ENCODE assay signal across 7 mouse cellular contexts in genomic region chr2:75964512-75964911, GRCm38 (mm10). TPM values are rescaled to one million over a fixed set of nuclear protein-coding genes. Genes with fewer than 3 reads are reported as not detected.
DNase-seq lines count a peak whose midpoint lies in the region; ATAC-seq and TF ChIP-seq lines count a peak whose summit lies in the region.

No protein-coding gene starts in this region.

- H3K36me3 ChIP-seq in forebrain, postnatal 0 days (ENCODE audit: insufficient read depth), result no peaks in the 10 kb centered on the region
- no peaks in the 10 kb centered on the region for H3K36me3 ChIP-seq in hindbrain, embryonic 10.5 days

- H3K4me1 ChIP-seq in cerebellum, adult 2 months (ENCODE audit: control insufficient read depth, insufficient read depth, low read length), result peaks cover under 1% of the 10 kb centered on the region; the same call in 1 of the 2 replicates
- peaks cover 17% of the 10 kb centered on the region for H3K4me1 ChIP-seq in forebrain, postnatal 0 days (ENCODE audit: insufficient read depth)
- H3K4me1 ChIP-seq in hindbrain, embryonic 10.5 days (replicated peaks), result peaks cover 33% of the 10 kb centered on the region

- peak overlapping the region; percentile 42 for H3K4me2 ChIP-seq in forebrain, postnatal 0 days (ENCODE audit: low read depth)

- H3K27ac ChIP-seq in cerebellum, adult 2 months (ENCODE audit: insufficient read depth, low read length), result no peak overlapping the region
- H3K27ac ChIP-seq in forebrain, postnatal 0 days (ENCODE audit: low read depth, low read length), result no peak overlapping the region
- peak overlapping the region; percentile 17; the same call in 1 of the 2 replicates for H3K27ac ChIP-seq in hindbrain, embryonic 10.5 days

- TF ChIP-seq POLR2A in cerebellum, adult 2 months (IDR thresholded peaks at IDR 0.05; ENCODE audit: borderline replicate concordance, insufficient read depth, low read length), result no peak

- no peaks in the 10 kb centered on the region for H3K9me3 ChIP-seq in forebrain, postnatal 0 days (ENCODE audit: low read length)
- no peaks in the 10 kb centered on the region for H3K9me3 ChIP-seq in hindbrain, embryonic 10.5 days

- H3K4me3 ChIP-seq in cerebellum, adult 2 months (replicated peaks; ENCODE audit: insufficient read depth, low read depth, low read length), result peak overlapping the region; percentile 21
- H3K4me3 ChIP-seq in forebrain, postnatal 0 days (ENCODE audit: low read depth, low read length), result peak overlapping the region; percentile 16
- H3K4me3 ChIP-seq in hindbrain, embryonic 10.5 days, result peak overlapping the region; percentile 32

- WGBS in cerebellum, adult 2 months, result 5% methylated on average over 14 of the region's 14 CpGs
- WGBS in forebrain, postnatal 0 days, result 13% methylated on average over 14 of the region's 14 CpGs
- 18% methylated on average over 14 of the region's 14 CpGs for WGBS in hindbrain, embryonic 10.5 days

- ATAC-seq in forebrain, postnatal 0 days, result peak; percentile 40; the same call in 1 of the 2 replicates
- peak; percentile 84 for ATAC-seq in megakaryocyte progenitor cell, adult 5-6 weeks (replicated peaks; ENCODE audit: poor library complexity)

- peak; percentile 61; the same call in 1 of the 2 replicates for TF ChIP-seq CTCF in cerebellum, adult 2 months (IDR thresholded peaks at IDR 0.05; ENCODE audit: borderline replicate concordance, insufficient read depth, low read depth, low read length)
- peak; percentile 64 for TF ChIP-seq CTCF in forebrain, postnatal 0 days (IDR thresholded peaks at IDR 0.05; ENCODE audit: low read depth)

- intact Hi-C loops in left cerebral cortex, postnatal 36 days (cut with DNase I), result loop anchor here (10.0 kb wide), 1 partner anchor 180 kb away; no protein-coding TSS in a partner anchor

- peak; percentile 60 for DNase-seq in adipocyte (ENCODE audit: low spot score)
- peak; percentile 62 to 63 for DNase-seq in cerebellum, adult 2 months
- peak; percentile 50 for DNase-seq in forebrain, postnatal 0 days
- DNase-seq in hindbrain, embryonic 10.5 days (ENCODE audit: low spot score), result peak; percentile 70
- peak; percentile 39 to 47 for DNase-seq in left cerebral cortex, postnatal 36 days (ENCODE audit: low spot score in 2 of 2)
- peak; percentile 58 for DNase-seq in right cerebral cortex, postnatal 14 days

- H3K9ac ChIP-seq in forebrain, postnatal 0 days, result peak overlapping the region; percentile 15; the same call in 1 of the 2 replicates

- H3K27me3 ChIP-seq in cerebellum, adult 2 months (ENCODE audit: control insufficient read depth, insufficient read depth, low read length), result no peaks in the 10 kb centered on the region
- no peaks in the 10 kb centered on the region for H3K27me3 ChIP-seq in forebrain, postnatal 0 days (ENCODE audit: insufficient read depth, low read length)
- H3K27me3 ChIP-seq in hindbrain, embryonic 10.5 days (ENCODE audit: insufficient read depth, poor library complexity, severe bottlenecking), result peaks cover under 1% of the 10 kb centered on the region; the same call in 1 of the 2 replicates

RNA-seq across cellular contexts. Expression of gene Ttc30a2, which starts 13.5 kb away (rescaled TPM):
- polyA plus RNA-seq in cerebellum, adult 2 months (2012; rRNA removed), result 0.18 and 0.21 TPM in 2 replicates
- total RNA-seq in forebrain, postnatal 0 days (2014; rRNA removed), result 0.81 and 0.92 TPM in 2 replicates
- polyA plus RNA-seq in forebrain, postnatal 0 days (2015; fragmentation: Nextera tagmentation; extraction: Ambion mirVana), result 0.21 and 0.24 TPM in 2 replicates
- polyA plus RNA-seq in hindbrain, embryonic 10.5 days (2016; fragmentation: Nextera tagmentation; extraction: Ambion mirVana), result 0.50 and 0.72 TPM in 2 replicates
- under 1 TPM; 0.25 to 0.27 TPM for total RNA-seq in left cerebral cortex, postnatal 36 days (2021)
- total RNA-seq in megakaryocyte progenitor cell, adult 5-6 weeks (2015), result not detected in 2 replicates
- total RNA-seq in megakaryocyte progenitor cell, adult 5-6 weeks (2017), result 0.10 TPM in 1 of 2 replicates, not detected in the other

RNA-seq across cellular contexts. Expression of gene Ttc30a1, which starts 17.3 kb away (rescaled TPM):
- 3.3 and 4.1 TPM in 2 replicates for polyA plus RNA-seq in cerebellum, adult 2 months (2012; rRNA removed)
- 10.8 and 10.9 TPM in 2 replicates for total RNA-seq in forebrain, postnatal 0 days (2014; rRNA removed)
- polyA plus RNA-seq in forebrain, postnatal 0 days (2015; fragmentation: Nextera tagmentation; extraction: Ambion mirVana), result 3.9 and 4.8 TPM in 2 replicates
- 9.7 and 10.7 TPM in 2 replicates for polyA plus RNA-seq in hindbrain, embryonic 10.5 days (2016; fragmentation: Nextera tagmentation; extraction: Ambion mirVana)
- 1 to 10 TPM; 2.7 to 2.9 TPM for total RNA-seq in left cerebral cortex, postnatal 36 days (2021)
- 4.0 and 4.3 TPM in 2 replicates for total RNA-seq in megakaryocyte progenitor cell, adult 5-6 weeks (2015)
- total RNA-seq in megakaryocyte progenitor cell, adult 5-6 weeks (2017), result 3.6 and 3.7 TPM in 2 replicates

RNA-seq across cellular contexts. Expression of gene Ttc30b, which starts 26.1 kb away (rescaled TPM):
- 11.2 and 14.2 TPM in 2 replicates for polyA plus RNA-seq in cerebellum, adult 2 months (2012; rRNA removed)
- total RNA-seq in forebrain, postnatal 0 days (2014; rRNA removed), result 27.2 and 27.4 TPM in 2 replicates
- polyA plus RNA-seq in forebrain, postnatal 0 days (2015; fragmentation: Nextera tagmentation; extraction: Ambion mirVana), result 17.8 and 20.6 TPM in 2 replicates
- polyA plus RNA-seq in hindbrain, embryonic 10.5 days (2016; fragmentation: Nextera tagmentation; extraction: Ambion mirVana), result 6.4 and 10.0 TPM in 2 replicates
- 10 to 100 TPM; 11.5 to 12.7 TPM for total RNA-seq in left cerebral cortex, postnatal 36 days (2021)
- total RNA-seq in megakaryocyte progenitor cell, adult 5-6 weeks (2015), result 2.1 and 3.2 TPM in 2 replicates
- 1.7 and 2.3 TPM in 2 replicates for total RNA-seq in megakaryocyte progenitor cell, adult 5-6 weeks (2017)
